Mouse (Mus musculus): ENCODE measurements at regions not wholly inside any gene's neighbourhood (a gene's known extent, or its start where the extent isn't known, plus 50 kb on each side); places are given as distances from the start of the nearest gene placed in this dataset.

DNA sequence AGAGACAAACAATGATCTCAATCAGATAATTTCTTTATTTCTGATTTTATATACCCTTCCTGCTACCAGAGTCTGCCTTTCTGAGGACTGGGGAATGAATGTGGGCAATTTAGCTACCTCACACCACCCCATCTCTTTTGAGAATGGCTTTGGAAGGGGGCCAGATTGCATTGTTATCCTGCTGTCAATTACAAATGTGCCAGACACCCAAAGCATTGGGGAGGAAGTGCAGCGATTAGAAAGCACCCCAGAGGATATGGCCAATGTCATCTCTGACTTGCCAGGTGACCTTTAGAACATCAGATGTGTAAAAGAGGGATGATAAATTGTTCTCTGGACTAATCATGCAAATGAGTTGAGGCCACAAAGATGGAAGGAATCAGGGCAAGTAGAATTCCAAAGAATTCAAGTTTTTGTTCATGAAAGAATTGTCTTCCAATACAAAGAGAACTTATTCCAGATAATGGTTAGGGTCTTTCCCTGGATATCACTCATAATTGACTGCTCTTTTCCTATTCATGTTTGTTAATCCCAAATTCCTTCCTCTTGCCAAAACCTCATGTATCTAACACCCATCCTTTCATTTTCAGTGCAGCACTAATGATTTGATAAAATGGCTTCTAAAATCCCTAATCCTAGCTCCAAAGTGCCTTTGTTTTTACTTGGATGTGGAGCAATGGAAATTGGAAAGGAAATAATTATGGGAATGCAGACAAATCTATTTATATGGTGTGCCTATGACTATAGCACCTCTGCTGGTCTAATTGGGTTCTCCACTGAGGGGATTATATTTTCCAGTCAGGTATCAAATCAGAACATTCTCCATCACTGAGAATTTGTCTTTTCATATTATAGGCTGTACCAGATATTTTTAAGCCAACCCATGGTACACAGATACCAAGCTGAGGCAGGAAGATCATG is 89.1 kb upstream of the Chl1 start:
- peak; percentile 4 for DNase-seq

DNA sequence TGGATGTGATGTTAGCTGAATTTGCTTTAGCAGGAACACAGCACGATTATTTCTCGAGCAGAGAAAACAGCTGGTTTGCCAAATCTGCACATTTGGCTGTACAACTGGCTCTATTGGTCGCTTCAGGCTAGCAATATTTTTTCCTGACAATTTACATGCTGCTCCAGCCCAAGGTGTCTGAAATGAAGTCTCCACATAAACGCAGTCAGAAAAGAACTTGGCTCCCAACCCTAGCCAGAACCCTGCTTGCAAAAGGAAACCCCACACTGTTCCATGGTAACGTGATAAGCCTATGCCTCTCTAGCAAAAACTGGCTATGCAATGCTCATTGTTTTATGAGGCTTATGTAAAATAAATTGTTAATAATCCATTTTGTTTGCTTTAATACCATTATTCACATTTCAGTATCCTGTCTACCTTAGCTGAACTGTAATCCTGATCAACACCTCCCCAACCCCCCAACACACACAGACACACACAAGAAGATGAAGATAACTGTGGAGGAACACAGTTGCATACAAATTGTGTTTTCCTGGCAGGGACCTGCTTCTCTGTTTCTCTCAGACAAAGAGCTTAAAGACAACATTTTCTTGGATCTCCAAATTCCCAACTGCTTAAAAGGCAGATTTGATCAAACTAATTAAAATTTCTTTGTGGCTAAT is 79.3 kb upstream of the Chl1 start:
- no peak for DNase-seq

DNA sequence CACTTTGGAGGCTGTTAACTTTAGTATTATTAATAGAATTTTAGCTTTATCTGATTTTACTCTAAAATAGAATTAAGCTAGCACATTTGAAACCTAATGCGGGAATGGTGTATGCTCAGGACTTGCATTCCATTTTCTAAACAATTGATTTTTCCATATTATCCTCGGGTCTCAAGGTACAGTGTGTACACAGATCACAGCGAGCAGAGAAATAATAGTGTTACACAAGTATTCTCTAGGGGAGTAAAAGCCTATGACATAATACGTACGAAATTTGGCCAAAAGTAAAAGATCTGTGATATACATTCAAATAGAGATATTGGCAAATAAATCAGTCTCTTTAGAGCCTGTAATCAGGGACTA is 78.8 kb upstream of the Chl1 start:
- no peak for DNase-seq

Measured in retina, postnatal 1 day (tissue).